Mouse (Mus musculus): ENCODE measurements at regions not wholly inside any gene's neighbourhood (a gene's known extent, or its start where the extent isn't known, plus 50 kb on each side); places are given as distances from the start of the nearest gene placed in this dataset.
"Not testable (repeated sequence)": the region's sequence is repeated elsewhere in the genome, so short reads cannot be mapped to it uniquely, and the experiment has no call there.

- no peak for ATAC-seq (replicated peaks; ENCODE audit: poor library complexity)
These were observed 297.9 kb upstream of the Pex5l start for GRCm38 (mm10) chr3:33440905-33441304.

- no peak for ATAC-seq (replicated peaks; ENCODE audit: poor library complexity)
These were observed 297.5 kb upstream of the Pex5l start for GRCm38 (mm10) chr3:33440500-33440899.

GRCm38 (mm10) chr3:33416922-33417321 is 273.9 kb upstream of the Pex5l start:
- no peak for ATAC-seq (replicated peaks; ENCODE audit: poor library complexity)

- ATAC-seq (replicated peaks; ENCODE audit: poor library complexity) = no peak
These were observed 273.3 kb upstream of the Pex5l start for GRCm38 (mm10) chr3:33416321-33416720.

GRCm38 (mm10) chr3:33401904-33402303 is 258.9 kb upstream of the Pex5l start:
- ATAC-seq (replicated peaks; ENCODE audit: poor library complexity) = no peak

- no peak for ATAC-seq (replicated peaks; ENCODE audit: poor library complexity)
These were observed 256.3 kb upstream of the Pex5l start for GRCm38 (mm10) chr3:33399321-33399720.

GRCm38 (mm10) chr3:33398326-33398725 is 255.3 kb upstream of the Pex5l start:
- no peak for ATAC-seq (replicated peaks; ENCODE audit: poor library complexity)

DNA sequence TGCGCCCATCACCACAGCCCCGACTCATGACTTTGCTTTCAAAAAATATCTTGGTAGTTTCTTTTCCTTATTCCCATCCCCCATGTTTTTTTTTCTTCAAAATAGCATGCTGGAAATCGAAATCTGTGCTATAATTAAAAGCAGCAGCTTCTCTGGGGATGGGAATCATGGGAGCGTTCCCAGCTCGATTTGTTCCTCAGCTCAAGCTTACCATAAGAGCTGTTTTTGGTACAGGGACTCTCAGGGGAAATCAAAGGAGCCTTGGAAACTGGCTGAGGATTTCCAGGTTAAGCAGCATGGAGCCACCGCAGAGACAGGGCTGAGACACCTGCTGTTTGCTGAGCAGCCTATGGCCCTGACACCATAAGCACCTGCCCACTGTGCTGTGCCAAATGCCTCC is 254.2 kb upstream of the Pex5l start:
- ATAC-seq (replicated peaks; ENCODE audit: poor library complexity) = no peak

DNA sequence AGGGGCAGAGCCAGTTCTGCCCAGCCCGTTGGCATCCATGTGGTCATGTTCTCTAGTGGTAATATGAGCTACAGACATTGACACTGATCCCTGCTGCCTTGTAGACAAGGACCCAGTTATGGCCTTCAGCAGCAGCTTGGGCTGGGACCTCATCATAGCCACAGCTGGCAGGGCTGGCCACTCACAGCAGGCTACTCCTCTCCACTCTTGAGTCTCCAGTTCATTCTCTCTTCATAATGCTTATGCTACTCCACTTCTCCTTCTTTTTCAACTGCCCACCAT is 249.4 kb upstream of the Pex5l start:
- no peak for ATAC-seq (replicated peaks; ENCODE audit: poor library complexity)

DNA sequence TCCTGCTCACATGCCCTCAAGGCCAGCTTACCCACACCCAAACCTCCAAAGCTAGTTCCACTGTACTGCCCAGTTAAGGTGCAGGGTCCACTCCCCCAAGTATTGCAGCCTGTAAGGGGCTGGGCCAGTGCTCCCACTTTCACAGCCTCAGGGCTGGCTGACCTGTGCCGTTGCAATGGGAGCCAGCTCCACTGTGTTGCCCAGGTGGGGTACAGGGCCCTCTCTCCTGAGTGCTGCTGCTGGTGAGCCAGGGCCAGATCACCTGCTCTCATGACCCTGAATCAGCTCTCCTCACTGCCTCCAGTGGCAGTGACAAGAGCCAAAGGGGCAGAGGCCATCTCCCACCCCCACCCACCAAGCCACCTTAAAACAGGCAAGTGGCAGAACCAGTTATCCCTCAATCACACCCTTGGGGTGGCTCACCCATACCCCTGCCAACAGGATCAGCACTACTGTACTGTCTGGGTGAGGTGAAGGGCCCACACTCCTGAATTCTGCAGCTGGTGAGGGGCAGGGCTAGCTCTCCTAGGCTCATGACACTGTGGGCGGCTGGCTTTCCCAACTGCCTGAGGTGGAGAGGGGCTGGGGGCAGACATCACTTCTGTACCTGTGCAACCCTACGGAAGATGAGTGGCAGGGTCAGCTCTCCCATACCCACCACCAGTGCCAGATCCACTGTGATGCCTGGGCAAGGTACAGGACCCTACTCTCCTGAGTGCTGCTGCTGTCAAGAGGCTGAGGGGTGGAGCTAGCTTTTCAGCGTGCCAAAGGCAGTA is 248.9 kb upstream of the Pex5l start:
- no peak for ATAC-seq (replicated peaks; ENCODE audit: poor library complexity)

DNA sequence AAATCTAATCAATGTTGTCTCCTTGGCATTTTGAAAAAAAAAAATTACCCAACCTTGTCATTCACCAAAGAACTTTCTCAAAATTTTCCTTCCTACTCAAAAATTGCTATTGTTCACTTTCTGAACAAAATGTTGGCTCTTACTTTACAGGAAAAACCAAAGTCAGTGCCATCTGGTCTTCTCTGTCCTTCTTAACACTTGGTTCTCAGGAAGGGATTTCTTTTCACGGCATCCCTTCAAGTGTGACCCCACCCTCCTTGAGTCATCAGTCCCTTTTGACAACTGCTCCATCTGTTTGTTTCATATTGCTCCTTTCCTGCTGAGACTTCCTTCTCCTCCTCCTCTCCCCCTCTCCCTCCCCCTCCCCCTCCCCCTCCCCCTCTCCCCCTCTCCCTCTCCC is 245.1 kb upstream of the Pex5l start:
- no peak for ATAC-seq (replicated peaks; ENCODE audit: poor library complexity)

DNA sequence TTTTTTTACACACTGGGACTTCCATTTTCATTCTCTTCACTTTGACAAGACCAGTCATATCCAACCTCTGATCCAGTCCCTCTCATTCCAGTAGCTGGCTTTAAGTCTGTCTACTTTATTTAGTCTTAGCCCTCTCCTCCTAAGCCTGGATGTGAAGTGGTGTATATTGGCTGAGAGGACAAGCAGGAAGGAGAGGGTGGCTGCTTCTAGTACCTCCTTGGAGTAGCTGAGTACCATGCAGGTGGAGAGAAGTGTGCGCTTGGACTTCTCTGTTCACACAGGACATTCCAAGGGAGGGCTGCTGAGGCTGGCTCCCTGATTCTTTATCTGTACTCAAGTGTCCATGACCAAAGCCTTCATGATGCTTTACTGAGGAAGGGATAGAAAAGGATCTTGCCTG is 240.6 kb upstream of the Pex5l start:
- ATAC-seq (replicated peaks; ENCODE audit: poor library complexity) = no peak

- no peak for ATAC-seq (replicated peaks; ENCODE audit: poor library complexity)
These were observed 236.6 kb upstream of the Pex5l start for GRCm38 (mm10) chr3:33379604-33380003.

DNA sequence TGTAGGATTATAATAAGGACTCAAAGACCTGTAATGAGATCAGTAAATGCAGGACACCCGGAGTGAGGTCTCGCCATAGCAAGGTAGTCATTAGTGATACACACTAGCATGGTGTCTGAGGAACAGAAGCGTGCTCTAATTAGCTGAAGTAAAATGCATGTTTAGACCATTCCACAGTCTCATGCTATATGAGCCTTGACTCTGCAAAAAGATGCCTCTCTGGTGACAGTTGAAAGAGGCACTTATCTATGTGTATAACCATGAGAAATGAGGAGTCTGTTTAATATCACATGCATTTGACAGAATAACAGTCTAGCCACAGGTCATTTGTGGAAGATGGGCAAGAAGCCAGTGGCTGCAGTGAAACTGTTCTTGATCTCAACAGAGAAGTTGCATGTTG is 232.1 kb upstream of the Pex5l start:
- ATAC-seq (replicated peaks; ENCODE audit: poor library complexity) = no peak

GRCm38 (mm10) chr3:33372806-33373205 is 229.8 kb upstream of the Pex5l start:
- ATAC-seq (replicated peaks; ENCODE audit: poor library complexity) = no peak

- no peak for ATAC-seq (replicated peaks; ENCODE audit: poor library complexity)
These were observed 220.5 kb upstream of the Pex5l start for GRCm38 (mm10) chr3:33363521-33363920.

DNA sequence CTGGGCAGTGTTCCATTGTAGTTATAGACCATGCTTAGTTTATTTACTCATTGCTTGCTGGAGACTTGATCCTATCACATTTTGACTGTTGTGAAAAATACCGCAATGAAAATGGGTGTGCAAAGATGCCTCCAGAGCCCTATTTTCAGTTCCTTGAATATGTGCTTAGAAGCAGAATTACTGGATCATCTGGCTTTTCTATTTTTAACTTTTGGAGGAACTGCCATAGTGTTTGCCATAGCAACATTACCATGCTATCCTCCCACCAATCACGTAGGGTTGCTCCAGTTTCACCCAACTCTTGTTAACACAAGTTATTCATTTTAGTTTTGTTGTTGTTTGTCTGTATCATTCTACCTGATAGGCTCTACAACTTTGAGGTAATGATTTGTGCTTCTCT is 217.0 kb upstream of the Pex5l start:
- ATAC-seq (replicated peaks; ENCODE audit: poor library complexity) = no peak

GRCm38 (mm10) chr3:33353860-33354259 is 210.8 kb upstream of the Pex5l start:
- no peak for ATAC-seq (replicated peaks; ENCODE audit: poor library complexity)

- no peak for ATAC-seq (replicated peaks; ENCODE audit: poor library complexity)
These were observed 207.9 kb upstream of the Pex5l start for GRCm38 (mm10) chr3:33350986-33351385.

GRCm38 (mm10) chr3:33334056-33334455 is 191.0 kb upstream of the Pex5l start:
- ATAC-seq (replicated peaks; ENCODE audit: poor library complexity) = no peak

- ATAC-seq (replicated peaks; ENCODE audit: poor library complexity) = not testable (repeated sequence)
These were observed 174.6 kb upstream of the Pex5l start for GRCm38 (mm10) chr3:33317691-33318090.

DNA sequence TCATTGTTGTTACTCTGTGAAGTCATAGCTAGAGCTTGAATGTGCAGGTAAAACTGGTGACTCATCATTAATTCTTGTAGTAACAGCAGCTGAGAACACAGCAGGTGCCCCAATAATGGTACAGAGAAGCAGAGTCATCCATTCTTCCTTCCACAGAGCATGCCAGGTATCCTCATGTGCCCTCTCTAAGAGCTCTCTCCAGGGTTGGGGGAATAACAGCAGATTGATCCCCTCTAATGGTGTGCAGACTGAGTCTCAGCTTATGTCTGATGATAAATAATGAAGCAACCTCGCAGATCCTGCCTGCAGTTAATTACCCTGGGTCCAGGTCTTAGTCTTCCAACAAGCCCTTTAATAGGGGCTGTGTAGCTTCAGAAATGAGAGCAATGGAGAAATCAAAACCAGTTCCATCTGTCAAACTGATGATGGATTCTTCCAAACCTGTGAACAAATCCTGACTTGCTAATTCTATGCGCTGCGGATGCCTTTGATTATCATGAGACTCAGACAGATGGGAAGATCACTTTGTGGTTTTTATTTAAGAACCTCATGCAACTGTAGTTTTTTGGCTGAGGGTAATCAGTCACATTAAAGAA is 169.3 kb upstream of the Pex5l start:
- ATAC-seq (replicated peaks; ENCODE audit: poor library complexity) = no peak

DNA sequence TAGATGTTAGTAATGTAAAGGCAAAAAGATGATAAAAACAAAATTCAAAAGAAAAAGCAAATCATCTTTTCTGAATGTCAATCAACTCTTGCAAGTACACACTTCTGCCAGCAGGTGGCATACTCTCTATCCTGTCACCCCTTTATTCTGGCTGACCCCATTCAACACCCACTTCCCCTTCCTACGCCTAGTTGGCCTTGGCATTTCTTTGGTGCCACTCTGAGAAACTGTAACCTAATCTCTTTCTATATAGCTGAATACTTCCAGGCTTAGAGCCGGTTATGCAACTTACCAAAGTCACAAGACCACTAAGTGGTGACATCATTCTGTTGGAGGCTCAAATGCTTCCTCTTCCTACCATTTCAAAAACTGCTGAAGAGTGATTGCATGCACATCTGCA is 165.2 kb upstream of the Pex5l start:
- peak; percentile 89 for ATAC-seq (replicated peaks; ENCODE audit: poor library complexity)

Measured in megakaryocyte progenitor cell, adult 5-6 weeks (primary cell).